25 mouse cellular contexts compared by ENCODE assay signal in the genomic region with DNA sequence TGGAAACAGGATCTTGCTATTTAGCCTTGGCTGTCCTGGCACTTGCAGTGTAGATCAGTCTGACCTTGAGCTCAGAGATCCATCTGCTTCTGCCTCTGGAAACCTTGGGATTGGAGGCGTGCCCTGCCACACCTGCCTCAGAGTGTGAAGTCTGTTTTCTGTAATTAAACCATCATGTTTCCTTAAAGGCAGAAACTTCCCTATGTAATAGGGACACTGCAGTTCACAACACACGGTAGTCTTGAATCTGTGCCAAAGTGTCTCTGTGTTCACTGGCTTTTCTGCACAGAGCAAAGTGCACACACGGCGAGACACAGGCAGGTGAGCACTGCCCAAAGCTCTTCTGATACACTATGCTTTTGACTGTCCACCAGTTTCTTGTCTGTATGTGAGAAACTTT. TPM values are rescaled to one million over a fixed set of nuclear protein-coding genes. Genes with fewer than 3 reads are reported as not detected.
"Had no signal": no experiment of that assay in that cellular context is flagged by ENCODE, and none has a peak within 500 bp of the region (broad histone marks: within the 10 kb centered on the region; RNA-seq: fewer than 3 reads in every experiment).

No protein-coding gene starts in this region.

- H3K4me2 ChIP-seq: liver, embryonic 12.5 days; liver, embryonic 15.5 days; midbrain, embryonic 11.5 days; neural tube, embryonic 12.5 days; neural tube, embryonic 15.5 days; stomach, embryonic 15.5 days had no signal

- H3K9me3 ChIP-seq: liver, embryonic 12.5 days; liver, embryonic 15.5 days; neural tube, embryonic 12.5 days; neural tube, embryonic 15.5 days; stomach, embryonic 15.5 days had no signal

- H3K9ac ChIP-seq: liver, embryonic 12.5 days; liver, embryonic 15.5 days; neural tube, embryonic 12.5 days; neural tube, embryonic 15.5 days; stomach, embryonic 15.5 days had no signal

- DNase-seq: kidney, adult 18-20 months; layer of hippocampus, postnatal 36 days; lung, adult 18-20 months; lung, postnatal 14 days; lung, postnatal 4 days; midbrain, embryonic 14.5 days; right cerebral cortex, adult 18-20 months; right cerebral cortex, postnatal 14 days; right cerebral cortex, postnatal 4 days; spleen, adult 18-20 months; thymus, adult 18-20 months; thymus, postnatal 14 days; thymus, postnatal 4 days had no signal

- H3K4me1 ChIP-seq: liver, embryonic 12.5 days had no signal

- ATAC-seq: hindbrain, embryonic 16.5 days; liver, embryonic 12.5 days had no signal

- H3K27me3 ChIP-seq: liver, embryonic 12.5 days; liver, embryonic 15.5 days; neural tube, embryonic 12.5 days; neural tube, embryonic 15.5 days; stomach, embryonic 15.5 days had no signal

- H3K27ac ChIP-seq: kidney, postnatal 0 days; left cerebral cortex, adult 2 months; liver, embryonic 12.5 days; liver, embryonic 15.5 days; neural tube, embryonic 12.5 days; neural tube, embryonic 15.5 days; stomach, embryonic 15.5 days had no signal

- H3K4me3 ChIP-seq: left cerebral cortex, adult 2 months; liver, embryonic 12.5 days; liver, embryonic 15.5 days; neural tube, embryonic 12.5 days; neural tube, embryonic 15.5 days; stomach, embryonic 15.5 days had no signal

- H3K36me3 ChIP-seq: liver, embryonic 15.5 days; neural tube, embryonic 12.5 days; neural tube, embryonic 15.5 days; stomach, embryonic 15.5 days had no signal

RNA-seq across cellular contexts. Expression of a gene that starts 43.0 kb away (rescaled TPM):
- total RNA-seq: megakaryocyte progenitor cell, adult 5-6 weeks; megakaryocyte-erythroid progenitor cell, adult 5-6 weeks had no signal
- polyA plus RNA-seq: limb, embryonic 11.5 days; liver, embryonic 12.5 days; liver, embryonic 15.5 days had no signal
